Mouse (Mus musculus): Measurements from ENCODE around the gene Rsrc1. TPM values are rescaled to one million over a fixed set of nuclear protein-coding genes. Genes with fewer than 3 reads are reported as not detected.

Rsrc1 gene
- polyA plus RNA-seq, 1 experiment from 2014 or later = 6.1 TPM

Other genes with a start within 250 kb of the Rsrc1 start
- gene Shox2, start 381 bp downstream of the Rsrc1 start, polyA plus RNA-seq (2015; fragmentation: Nextera tagmentation; extraction: Ambion mirVana) = 0.18 and 0.25 TPM in 2 replicates